Mouse (Mus musculus) spleen, adult 2 months (tissue): ENCODE results near the gene Lrrc73.

Source experiments
- CTCF ChIP-seq: fragments of 200-500 bp; IDR thresholded peaks from 2 replicates; pipeline ENCODE4 v1.5.1; 2011; ENCODE audit warnings: mild to moderate bottlenecking, inconsistent platforms; ENCODE audit not compliant: insufficient read depth, insufficient read length, insufficient replicate concordance; ENCODE audit errors: extremely low read depth
- POLR2A ChIP-seq: fragments of 200-500 bp; IDR thresholded peaks from 2 replicates; pipeline ENCODE4 v1.6.1; 2011; ENCODE audit warnings: low read depth, low read length, inconsistent platforms

- no peak for TF ChIP-seq POLR2A
- no peak for TF ChIP-seq CTCF
Observed at GRCm38 (mm10) chr17:46253452-46254084, at the start of gene Lrrc73.
